Mouse (Mus musculus) liver, embryonic 14.5 days (tissue): ENCODE measurements around the gene Phip. TPM values are rescaled to one million over a fixed set of nuclear protein-coding genes. Genes with fewer than 3 reads are reported as not detected.

Experiments
- ATAC-seq: fragments of 200-750 bp; cut with Nextera tagmentation; 2 replicates; pipeline ENCODE4 v1.8.0; 2017; ENCODE audit warnings: moderate number of reproducible peaks, mild to moderate bottlenecking, moderate library complexity; ENCODE audit not compliant: insufficient read depth
- DNase-seq, 3 experiments: peaks; one replicate each; pipeline ENCODE4 v3.0.0-alpha.2; 2012 to 2013; ENCODE audit warnings: low read depth in 3 of 3, low spot score in 3 of 3
- H3K27ac ChIP-seq: fragments of 300-500 bp; sonication (generic); 2 replicates; pipeline ENCODE4 v1.5.1; 2014; ENCODE audit warnings: moderate library complexity, mild to moderate bottlenecking, control low read depth, inconsistent platforms
- H3K27me3 ChIP-seq: fragments of 300-500 bp; sonication (generic); 2 replicates; pipeline ENCODE4 v1.6.1; 2014; ENCODE audit warnings: mild to moderate bottlenecking, low read length, moderate library complexity; ENCODE audit not compliant: control insufficient read depth, insufficient read depth
- H3K36me3 ChIP-seq: fragments of 300-500 bp; sonication (generic); replicated peaks from 2 replicates; pipeline ENCODE4 v1.6.1; 2014; ENCODE audit warnings: low read depth; ENCODE audit not compliant: control insufficient read depth, insufficient read depth
- H3K4me1 ChIP-seq, 2 experiments: fragments of 200-500 bp in 1 of 2; fragments of 300-500 bp in 1 of 2; sonication (generic) in 1 of 2; replicated peaks; 2 replicates each; pipeline ENCODE4 v1.6.1; 2012 to 2014; ENCODE audit warnings: antibody characterized with exemption in 1 of 2, inconsistent platforms in 1 of 2, low read length in 1 of 2; ENCODE audit not compliant: control insufficient read depth in 2 of 2, insufficient read depth in 2 of 2
- H3K4me2 ChIP-seq: fragments of 300-500 bp; sonication (generic); 2 replicates; pipeline ENCODE4 v1.6.1; 2014; ENCODE audit warnings: low read depth, mild to moderate bottlenecking, control low read depth, moderate library complexity
- H3K4me3 ChIP-seq, 2 experiments: fragments of 200-500 bp in 1 of 2; fragments of 300-500 bp in 1 of 2; sonication (generic) in 1 of 2; 2 replicates each; pipeline ENCODE4 v1.5.1; 2012 to 2014; ENCODE audit warnings: low read depth in 2 of 2, low read length in 2 of 2, mild to moderate bottlenecking in 2 of 2, control low read depth in 1 of 2, inconsistent platforms in 1 of 2, moderate library complexity in 1 of 2; ENCODE audit not compliant: insufficient read depth in 1 of 2
- H3K9ac ChIP-seq: fragments of 300-500 bp; sonication (generic); replicated peaks from 2 replicates; pipeline ENCODE4 v1.6.1; 2014; ENCODE audit warnings: mild to moderate bottlenecking, control low read depth, moderate library complexity
- H3K9me3 ChIP-seq: fragments of 300-500 bp; sonication (generic); 2 replicates; pipeline ENCODE4 v1.6.1; 2016; ENCODE audit warnings: low read length, mixed read lengths; ENCODE audit not compliant: control insufficient read depth
- CTCF ChIP-seq: IDR thresholded peaks from 2 replicates; pipeline ENCODE4 v1.5.1; 2016; ENCODE audit warnings: antibody characterized with exemption, low read depth, control low read depth
- EP300 ChIP-seq: IDR thresholded peaks from 2 replicates; pipeline ENCODE4 v1.6.1; 2016; ENCODE audit warnings: antibody characterized with exemption, low read depth
- WGBS: fragments of 180-500 bp; shearing (Covaris S2); extraction: QIAGEN DNeasy Blood & Tissue Kit; methylation state at CpG from one replicate; pipeline ENCODE4 v1.1.7; 2014; ENCODE audit not compliant: insufficient replicate concordance; 5-methylcytosine and 5-hydroxymethylcytosine counted together
- polyA plus RNA-seq, 2 experiments: library from polyadenylated mRNA; depleted of rRNA in 1 of 2; stranded (reverse) in 1 of 2; unstranded in 1 of 2; fragments of >200 nt; fragmentation: Nextera tagmentation in 1 of 2; extraction: Ambion mirVana in 1 of 2; gene quantifications; 2 replicates each; pipeline versions ENCODE4 v1.2.1 to v1.2.3; 2012 to 2014

Phip gene
- polyA plus RNA-seq, 2 experiments, result 3.5 to 17.7 TPM

DNA sequence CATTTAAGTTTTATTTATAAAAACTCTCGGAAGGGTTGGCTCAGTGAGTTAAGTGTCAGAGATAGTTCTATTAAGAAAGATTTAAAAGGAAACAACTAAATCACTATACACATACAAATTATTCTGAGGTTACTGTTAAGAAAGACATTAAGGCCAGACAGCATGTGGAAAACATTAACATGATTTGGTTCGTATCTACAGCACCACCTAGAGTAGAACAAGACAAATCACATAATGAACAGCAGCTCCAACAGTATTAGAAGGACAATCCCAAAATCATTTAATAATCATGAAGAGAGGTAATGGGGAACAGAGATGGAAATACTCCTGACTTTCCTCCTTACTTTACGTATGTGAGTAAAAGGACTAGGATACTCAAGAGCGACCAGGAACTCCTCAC lies 20.0 kb downstream of the Phip start:
- WGBS, result 79% methylated on average over 4 of the region's 4 CpGs
- no peak for DNase-seq
- peaks cover 12% of the 10 kb centered on the region; the same call in 1 of the 2 replicates for H3K36me3 ChIP-seq

DNA sequence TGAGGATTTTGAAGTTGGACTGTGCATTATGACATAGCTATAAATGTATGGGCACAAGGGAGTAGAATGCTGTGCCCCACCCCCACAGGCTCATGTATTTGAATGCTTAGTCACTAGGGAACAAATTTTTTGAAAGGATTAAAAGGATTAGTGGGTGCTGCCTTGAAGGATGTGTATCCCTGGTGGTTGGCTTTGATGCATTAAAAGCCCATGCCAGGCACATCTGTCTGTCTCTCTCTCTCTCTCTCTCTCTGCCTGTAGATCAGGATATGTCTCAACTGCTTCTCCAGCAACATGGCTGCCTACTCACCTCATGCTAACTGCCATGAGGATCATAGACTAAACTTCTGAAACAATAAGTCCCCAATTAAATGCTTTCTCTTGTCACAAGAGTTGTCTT lies 23.0 kb downstream of the Phip start:
- Histone ChIP-seq H3K9me3 (no peaks in the 10 kb centered on the region), H3K4me2 (no peak overlapping the region), H3K4me1 (0 out of 4 replicates have a peak, but pooled peaks cover 0 to 2% of the 10 kb centered on the region in 2 experiments), H3K27me3 (no peaks in the 10 kb centered on the region), H3K9ac (no peak overlapping the region), H3K27ac (no peak overlapping the region), H3K36me3 (peaks cover 8% of the 10 kb centered on the region; the same call in 1 of the 2 replicates), H3K4me3 (no peak overlapping the region)
- DNase-seq (no peak), ATAC-seq (no peak)
- TF ChIP-seq CTCF, result no peak
- TF ChIP-seq EP300, result no peak

More for the DNA sequence above, 20.0 kb downstream of the Phip start:
- ATAC-seq, result no peak
- H3K4me1 ChIP-seq, result 0 out of 4 replicates have a peak, but pooled peaks cover 0 to 2% of the 10 kb centered on the region in 2 experiments
- no peaks in the 10 kb centered on the region for H3K27me3 ChIP-seq
- H3K4me2 ChIP-seq, result no peak overlapping the region
- no peak overlapping the region for H3K9ac ChIP-seq
- TF ChIP-seq EP300, result no peak
- TF ChIP-seq CTCF, result no peak
- no peak overlapping the region for H3K4me3 ChIP-seq
- H3K27ac ChIP-seq, result no peak overlapping the region
- no peaks in the 10 kb centered on the region for H3K9me3 ChIP-seq

DNA sequence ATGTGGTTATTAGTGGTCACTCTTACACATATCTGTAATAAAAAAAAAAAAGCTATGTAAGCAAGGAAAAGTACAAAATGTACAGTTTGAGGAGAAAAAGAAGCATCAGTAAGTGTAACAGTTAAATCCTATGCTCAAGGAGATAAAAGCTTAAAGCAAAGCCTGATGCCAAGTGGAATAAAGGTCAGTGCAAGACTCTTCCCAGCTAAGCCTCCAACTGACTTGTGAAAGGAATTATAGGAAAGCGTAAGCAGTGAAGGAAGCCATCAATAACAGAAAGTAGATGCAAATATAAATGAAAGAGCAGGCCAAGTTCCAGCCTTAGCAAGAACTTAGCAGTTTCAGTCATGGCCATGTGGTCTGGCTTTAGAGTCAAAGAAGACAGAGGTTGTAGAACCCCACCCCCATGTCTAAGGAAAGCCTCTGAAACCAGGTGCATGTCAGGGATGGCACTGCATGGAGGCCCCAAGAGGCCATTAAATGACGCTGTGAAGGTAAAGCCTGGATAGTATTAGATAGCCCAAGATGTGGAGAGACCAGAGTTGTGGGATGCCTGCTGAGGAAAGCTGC lies 23.8 kb downstream of the Phip start:
- no peak for DNase-seq
- no peak overlapping the region for H3K4me2 ChIP-seq
- H3K9me3 ChIP-seq, result no peaks in the 10 kb centered on the region
- no peak for ATAC-seq
- TF ChIP-seq EP300, result no peak
- no peak for TF ChIP-seq CTCF
- H3K27ac ChIP-seq, result no peak overlapping the region
- H3K27me3 ChIP-seq, result no peaks in the 10 kb centered on the region
- no peak overlapping the region for H3K9ac ChIP-seq
- 0 out of 4 replicates have a peak, but pooled peaks cover 0 to 2% of the 10 kb centered on the region in 2 experiments for H3K4me1 ChIP-seq
- WGBS, result 75% methylated on average over 2 of the region's 2 CpGs
- H3K36me3 ChIP-seq, result peaks cover 5% of the 10 kb centered on the region; the same call in 1 of the 2 replicates
- H3K4me3 ChIP-seq, result no peak overlapping the region

DNA sequence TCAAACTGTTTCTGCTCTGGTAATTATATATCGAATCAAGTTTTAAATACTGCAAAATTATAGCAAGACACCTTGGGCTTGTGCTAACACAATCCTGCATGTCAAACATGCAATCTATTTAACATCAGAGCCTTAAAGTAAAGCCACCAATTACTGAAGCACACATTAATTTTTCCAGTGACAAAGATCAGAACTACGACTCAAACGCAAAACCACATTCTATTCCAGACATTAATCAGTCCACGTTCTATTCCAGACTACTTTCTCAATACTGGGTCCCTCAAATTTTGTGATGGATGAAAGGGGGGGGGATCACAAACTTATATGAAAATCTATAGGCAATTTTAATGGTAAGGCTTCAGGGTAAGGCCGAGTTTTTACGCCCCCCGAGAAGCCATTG lies 68.1 kb downstream of the Phip start:
- DNase-seq (no peak), ATAC-seq (no peak)
- no peaks in the 10 kb centered on the region for H3K4me1 ChIP-seq
- H3K9me3 ChIP-seq, result no peaks in the 10 kb centered on the region
- WGBS, result 85% methylated on average over 7 of the region's 7 CpGs
- TF ChIP-seq EP300, result no peak
- no peak for TF ChIP-seq CTCF
- H3K9ac ChIP-seq, result no peak overlapping the region
- no peak overlapping the region for H3K4me2 ChIP-seq
- peaks cover 24% of the 10 kb centered on the region for H3K36me3 ChIP-seq
- H3K27me3 ChIP-seq, result no peaks in the 10 kb centered on the region
- no peak overlapping the region for H3K4me3 ChIP-seq
- H3K27ac ChIP-seq, result no peak overlapping the region

DNA sequence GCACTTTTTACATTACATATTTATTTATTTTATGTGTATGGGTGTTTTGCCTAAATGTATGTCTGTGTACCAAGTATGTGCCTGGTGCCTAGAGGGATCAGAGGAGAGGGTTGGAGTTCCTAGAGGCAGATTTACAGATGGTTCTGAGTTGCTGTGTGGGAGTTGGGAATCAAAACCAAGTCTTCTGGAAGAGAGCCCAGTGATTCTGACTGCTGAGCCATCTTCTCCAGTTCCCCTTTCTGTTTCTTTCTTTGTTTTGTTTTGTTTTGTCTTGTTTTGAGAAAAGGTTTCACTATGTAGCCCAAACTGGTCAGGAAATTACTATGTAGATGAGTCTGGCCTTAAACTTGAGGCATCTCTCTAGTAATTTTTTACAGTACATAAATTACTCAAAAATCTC lies 86.7 kb downstream of the Phip start:
- H3K4me3 ChIP-seq, result no peak overlapping the region
- TF ChIP-seq CTCF (no peak), EP300 (no peak)
- DNase-seq (no peak), ATAC-seq (no peak)
- H3K4me2 ChIP-seq, result no peak overlapping the region
- H3K36me3 ChIP-seq, result peaks cover 21% of the 10 kb centered on the region
- no peaks in the 10 kb centered on the region for H3K27me3 ChIP-seq
- no peaks in the 10 kb centered on the region for H3K4me1 ChIP-seq
- H3K9me3 ChIP-seq, result no peaks in the 10 kb centered on the region
- no peak overlapping the region for H3K9ac ChIP-seq
- H3K27ac ChIP-seq, result no peak overlapping the region
